Mouse (Mus musculus): ENCODE results near the gene Tex10.
A peak's percentile ranks its signal among the peaks of the same experiment; 100 is the strongest.

- TF ChIP-seq CTCF (IDR thresholded peaks at IDR 0.05; ENCODE audit: extremely low read depth, insufficient read length, insufficient replicate concordance, low read depth, low read length), result peak; percentile 81; the same call in 1 of the 2 replicates
- no peak for TF ChIP-seq POLR2A (IDR thresholded peaks at IDR 0.05; ENCODE audit: low read depth, low read length)
Observed at GRCm38 (mm10) chr4:48407350-48408039, 65.8 kb downstream of the Tex10 start.
